Mouse (Mus musculus) hindbrain, postnatal 0 days (tissue): ENCODE measurements around the gene Gm49387. TPM values are rescaled to one million over a fixed set of nuclear protein-coding genes. Genes with fewer than 3 reads are reported as not detected.
A peak's percentile ranks its signal among the peaks of the same experiment; 100 is the strongest.

ENCODE experiments used
- ATAC-seq: fragments of 200-750 bp; cut with Nextera tagmentation; 2 replicates; pipeline ENCODE4 v1.8.0; 2017; ENCODE audit warnings: mild to moderate bottlenecking, moderate TSS enrichment, moderate library complexity
- DNase-seq: peaks from one replicate; pipeline ENCODE4 v3.0.0-alpha.2; 2015; ENCODE audit warnings: low spot score
- H3K27ac ChIP-seq: fragments of 300-500 bp; sonication (generic); 2 replicates; pipeline ENCODE4 v1.5.1; 2014; ENCODE audit warnings: mild to moderate bottlenecking
- H3K27me3 ChIP-seq: fragments of 300-500 bp; sonication (generic); 2 replicates; pipeline ENCODE4 v1.6.1; 2014; ENCODE audit warnings: low read length, mixed read lengths; ENCODE audit not compliant: insufficient read depth
- H3K36me3 ChIP-seq: fragments of 300-500 bp; sonication (generic); 2 replicates; pipeline ENCODE4 v1.6.1; 2014; ENCODE audit warnings: low read length, mixed read lengths; ENCODE audit not compliant: insufficient read depth
- H3K4me1 ChIP-seq: fragments of 300-500 bp; sonication (generic); 2 replicates; pipeline ENCODE4 v1.6.1; 2014; ENCODE audit warnings: antibody characterized with exemption, low read length, mixed read lengths; ENCODE audit not compliant: insufficient read depth
- H3K4me2 ChIP-seq: fragments of 300-500 bp; sonication (generic); 2 replicates; pipeline ENCODE4 v1.6.1; 2014; ENCODE audit warnings: low read depth, mild to moderate bottlenecking, low read length, moderate library complexity, mixed read lengths
- H3K4me3 ChIP-seq: fragments of 300-500 bp; sonication (generic); 2 replicates; pipeline ENCODE4 v1.5.1; 2014; ENCODE audit warnings: low read length
- H3K9ac ChIP-seq: fragments of 300-500 bp; sonication (generic); replicated peaks from 2 replicates; pipeline ENCODE4 v1.6.1; 2014; ENCODE audit warnings: mild to moderate bottlenecking, low read length, moderate library complexity, mixed read lengths
- H3K9me3 ChIP-seq: fragments of 300-500 bp; sonication (generic); 2 replicates; pipeline ENCODE4 v1.6.1; 2016; ENCODE audit warnings: low read length, mixed read lengths
- CTCF ChIP-seq: IDR thresholded peaks from 2 replicates; pipeline ENCODE4 v1.5.1; 2016; ENCODE audit warnings: antibody characterized with exemption, control low read depth, low read depth
- WGBS: fragments of 180-500 bp; shearing (Covaris S2); extraction: QIAGEN DNeasy Blood & Tissue Kit; methylation state at CpG from one replicate; pipeline ENCODE4 v1.1.7; 2014; 5-methylcytosine and 5-hydroxymethylcytosine counted together
- polyA plus RNA-seq: library from polyadenylated mRNA; unstranded; fragments of >200 nt; fragmentation: Nextera tagmentation; extraction: Ambion mirVana; gene quantifications from 2 replicates; pipeline ENCODE4 v1.2.1, GENCODE M21; 2015
- total RNA-seq: library from RNA; depleted of rRNA; stranded (reverse); fragments of >200 nt; gene quantifications from 2 replicates; pipeline ENCODE4 v1.2.3, GENCODE M21; 2014; rRNA removed

The Gm49387 gene
- total RNA-seq (not detected in 2 replicates), polyA plus RNA-seq (1.2 TPM in 1 of 2 replicates, not detected in the other)

DNA sequence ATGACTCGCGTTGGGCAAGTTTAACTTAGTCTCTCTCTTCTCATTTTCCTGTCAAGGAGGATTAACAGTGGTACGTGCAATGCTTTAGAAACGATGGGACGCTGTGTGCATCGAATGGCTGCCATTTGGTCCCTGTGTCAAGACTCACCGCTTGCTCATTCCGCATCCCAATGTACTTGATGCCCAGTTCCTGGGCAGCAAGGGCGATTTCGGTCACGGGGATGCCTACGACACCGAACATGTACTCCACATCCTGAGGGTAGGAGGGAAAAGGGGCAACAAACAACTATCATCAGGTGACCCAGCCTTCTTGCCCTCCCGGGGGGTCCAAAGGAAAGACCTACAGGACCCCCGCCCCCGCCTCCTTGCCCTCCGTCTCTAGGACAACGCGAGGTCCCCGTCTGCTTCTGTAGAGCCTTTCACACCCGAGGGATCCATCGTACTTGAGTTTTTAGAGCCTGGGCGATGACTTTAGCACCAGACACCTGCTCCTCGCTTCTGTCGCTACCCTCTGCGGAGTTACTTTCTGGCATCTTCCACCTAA is at the start of gene Gm49387:
Gene Gm49387 (minus strand): TSS at position 533 of the 544 bp plus-strand sequence.
- WGBS: 3% methylated on average over 26 of the region's 26 CpGs
- DNase-seq: peak; percentile 17

DNA sequence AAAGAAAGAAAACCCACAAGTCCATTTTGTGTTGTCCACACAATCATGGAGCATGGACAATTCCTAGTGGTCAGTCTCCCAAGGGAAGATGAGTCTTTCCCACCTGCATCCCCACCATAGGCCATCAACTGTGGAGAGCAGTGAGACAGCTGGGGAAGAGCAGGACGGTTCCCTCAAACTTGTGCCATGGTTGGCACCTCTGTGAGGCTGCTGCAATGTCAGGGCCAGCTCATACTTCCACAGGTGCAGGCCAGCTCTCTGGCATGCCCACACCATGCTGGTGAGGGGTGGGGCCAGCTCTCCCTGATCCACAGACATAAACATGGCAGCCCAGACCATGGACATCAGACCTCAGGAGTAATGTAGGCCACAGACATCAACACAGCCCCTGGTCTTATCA is 45.6 kb upstream of the Gm49387 start:
- Histone ChIP-seq H3K9ac (no peak overlapping the region), H3K27ac (no peak overlapping the region), H3K9me3 (no peaks in the 10 kb centered on the region), H3K4me1 (no peaks in the 10 kb centered on the region), H3K4me3 (no peak overlapping the region), H3K4me2 (no peak overlapping the region), H3K36me3 (no peaks in the 10 kb centered on the region), H3K27me3 (no peaks in the 10 kb centered on the region)
- DNase-seq (no peak), ATAC-seq (no peak)
- WGBS: 90% methylated on average over 1 of the region's 1 CpGs
- no peak for TF ChIP-seq CTCF

More for the DNA sequence above, at the start of gene Gm49387:
- Histone ChIP-seq H3K36me3 (no peaks in the 10 kb centered on the region), H3K9ac (peak within 1 kb of the TSS; percentile 53), H3K4me1 (peaks cover 6% of the 10 kb centered on the region), H3K4me3 (peak within 1 kb of the TSS; percentile 62), H3K4me2 (peak within 1 kb of the TSS; percentile 98), H3K27ac (peak within 1 kb of the TSS; percentile 77), H3K27me3 (no peaks in the 10 kb centered on the region), H3K9me3 (no peaks in the 10 kb centered on the region)
- ATAC-seq: peak; percentile 70
- TF ChIP-seq CTCF: no peak

DNA sequence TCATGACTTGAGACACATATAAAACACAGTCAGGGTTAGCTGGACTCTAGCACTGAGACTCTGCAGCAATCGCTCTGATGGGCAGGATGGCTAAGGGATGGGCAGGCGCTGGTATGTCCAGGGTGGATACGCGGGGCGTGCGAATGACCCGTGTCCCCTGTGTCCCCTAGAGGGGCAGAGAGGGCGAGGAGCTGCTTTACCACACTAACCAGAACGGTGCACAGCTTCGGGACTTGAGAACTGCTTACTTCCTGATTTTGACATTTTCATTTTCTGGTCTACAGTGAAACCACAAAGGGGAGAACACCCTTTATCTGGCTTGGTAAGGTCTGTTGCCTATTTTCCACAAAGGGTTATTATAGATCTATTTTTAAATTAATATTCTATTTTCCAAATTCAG is 45.0 kb upstream of the Gm49387 start:
- Histone ChIP-seq H3K9ac (no peak overlapping the region), H3K4me2 (no peak overlapping the region), H3K4me1 (no peaks in the 10 kb centered on the region), H3K4me3 (no peak overlapping the region), H3K36me3 (no peaks in the 10 kb centered on the region), H3K27ac (no peak overlapping the region), H3K27me3 (no peaks in the 10 kb centered on the region), H3K9me3 (no peaks in the 10 kb centered on the region)
- DNase-seq: no peak
- TF ChIP-seq CTCF: no peak
- WGBS: 86% methylated on average over 10 of the region's 10 CpGs
- no peak for ATAC-seq

- Histone ChIP-seq H3K4me2 (no peak overlapping the region), H3K9me3 (no peaks in the 10 kb centered on the region), H3K4me1 (no peaks in the 10 kb centered on the region), H3K27ac (no peak overlapping the region), H3K9ac (no peak overlapping the region), H3K36me3 (no peaks in the 10 kb centered on the region), H3K27me3 (no peaks in the 10 kb centered on the region), H3K4me3 (no peak overlapping the region)
- WGBS: 74% methylated on average over 7 of the region's 7 CpGs
- TF ChIP-seq CTCF: no peak
- no peak for DNase-seq
- ATAC-seq: no peak
These were observed 43.8 kb upstream of the Gm49387 start for GRCm38 (mm10) chr14:31684343-31685040.

GRCm38 (mm10) chr14:31683610-31684009 is 42.9 kb upstream of the Gm49387 start:
- no peak overlapping the region for H3K9ac ChIP-seq
- H3K27ac ChIP-seq: no peak overlapping the region
- DNase-seq (no peak), ATAC-seq (no peak)
- H3K4me3 ChIP-seq: no peak overlapping the region
- no peaks in the 10 kb centered on the region for H3K4me1 ChIP-seq
- H3K36me3 ChIP-seq: no peaks in the 10 kb centered on the region
- WGBS: 91% methylated on average over 2 of the region's 2 CpGs
- no peak for TF ChIP-seq CTCF
- H3K27me3 ChIP-seq: no peaks in the 10 kb centered on the region
- no peak overlapping the region for H3K4me2 ChIP-seq
- H3K9me3 ChIP-seq: no peaks in the 10 kb centered on the region

- no peak overlapping the region for H3K4me2 ChIP-seq
- no peaks in the 10 kb centered on the region for H3K9me3 ChIP-seq
- 41% methylated on average over 5 of the region's 5 CpGs for WGBS
- TF ChIP-seq CTCF: no peak
- H3K27ac ChIP-seq: peak overlapping the region; percentile 59; the same call in 1 of the 2 replicates
- H3K4me1 ChIP-seq: no peaks in the 10 kb centered on the region
- no peaks in the 10 kb centered on the region for H3K27me3 ChIP-seq
- no peak for ATAC-seq
- no peak overlapping the region for H3K4me3 ChIP-seq
- DNase-seq: no peak
- H3K36me3 ChIP-seq: no peaks in the 10 kb centered on the region
- H3K9ac ChIP-seq: no peak overlapping the region
These were observed 41.4 kb upstream of the Gm49387 start for GRCm38 (mm10) chr14:31681931-31682555.

DNA sequence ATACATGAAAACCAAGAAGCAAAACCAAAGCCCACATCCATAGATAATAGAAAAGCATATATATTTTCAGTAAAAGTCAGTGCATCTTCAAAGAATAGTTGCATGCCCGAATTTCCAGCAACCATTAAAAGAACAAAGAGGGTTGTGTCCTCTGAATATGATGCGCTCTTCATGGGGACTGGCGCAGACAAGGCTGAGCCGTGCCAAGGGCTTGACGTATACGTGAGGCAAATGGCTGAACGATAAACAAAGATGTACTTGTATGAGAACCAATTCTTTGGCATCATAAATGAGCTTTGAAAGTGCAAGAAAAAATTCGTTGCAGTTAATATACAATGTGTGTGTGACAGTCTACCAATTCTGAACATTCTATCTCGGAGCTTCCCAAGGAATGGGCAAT is 40.6 kb upstream of the Gm49387 start:
- WGBS: 67% methylated on average over 9 of the region's 9 CpGs
- Histone ChIP-seq H3K27me3 (no peaks in the 10 kb centered on the region), H3K9ac (no peak overlapping the region), H3K4me2 (no peak overlapping the region), H3K9me3 (no peaks in the 10 kb centered on the region), H3K36me3 (no peaks in the 10 kb centered on the region), H3K27ac (peak overlapping the region; percentile 59; the same call in 1 of the 2 replicates), H3K4me3 (no peak overlapping the region), H3K4me1 (no peaks in the 10 kb centered on the region)
- no peak for TF ChIP-seq CTCF
- DNase-seq: peak; percentile 47
- ATAC-seq: no peak
